Mouse (Mus musculus) embryonic facial prominence, embryonic 10.5 days (tissue): ENCODE measurements around the gene Dleu7. TPM values are rescaled to one million over a fixed set of nuclear protein-coding genes. Genes with fewer than 3 reads are reported as not detected.

Source experiments
- DNase-seq: peaks from one replicate; pipeline ENCODE4 v3.0.0-alpha.2; 2017; ENCODE audit warnings: low spot score
- H3K27ac ChIP-seq: fragments of 300-500 bp; sonication (generic); replicated peaks from 2 replicates; pipeline ENCODE4 v1.5.1; 2016; ENCODE audit warnings: mild to moderate bottlenecking
- H3K27me3 ChIP-seq: fragments of 300-500 bp; sonication (generic); replicated peaks from 2 replicates; pipeline ENCODE4 v1.6.1; 2016; ENCODE audit warnings: low read depth, mild to moderate bottlenecking; ENCODE audit not compliant: poor library complexity, severe bottlenecking
- H3K36me3 ChIP-seq: fragments of 300-500 bp; sonication (generic); replicated peaks from 2 replicates; pipeline ENCODE4 v1.6.1; 2016; ENCODE audit warnings: mild to moderate bottlenecking, moderate library complexity
- H3K4me1 ChIP-seq: fragments of 300-500 bp; sonication (generic); 2 replicates; pipeline ENCODE4 v1.6.1; 2016
- H3K4me3 ChIP-seq: fragments of 300-500 bp; sonication (generic); 2 replicates; pipeline ENCODE4 v1.5.1; 2016; ENCODE audit warnings: mild to moderate bottlenecking, moderate library complexity
- H3K9me3 ChIP-seq: fragments of 300-500 bp; sonication (generic); 2 replicates; pipeline ENCODE4 v1.6.1; 2016; ENCODE audit warnings: mild to moderate bottlenecking
- WGBS: fragments of 180-500 bp; shearing (Covaris S2); methylation state at CpG from one replicate; pipeline ENCODE4 v1.1.7; 2016; 5-methylcytosine and 5-hydroxymethylcytosine counted together
- polyA plus RNA-seq: library from polyadenylated mRNA; unstranded; fragments of >200 nt; fragmentation: Nextera tagmentation; extraction: Ambion mirVana; gene quantifications from 2 replicates; pipeline ENCODE4 v1.2.1, GENCODE M21; 2016

Gene Dleu7
- polyA plus RNA-seq, 1 experiment from 2014 or later = 3.9 TPM

- no peak for DNase-seq
- Histone ChIP-seq H3K9me3 (no peaks in the 10 kb centered on the region), H3K27me3 (no peaks in the 10 kb centered on the region), H3K36me3 (no peaks in the 10 kb centered on the region), H3K4me1 (peaks cover 8% of the 10 kb centered on the region; the same call in 1 of the 2 replicates), H3K27ac (no peak overlapping the region), H3K4me3 (no peak overlapping the region)
- 45% methylated on average over 3 of the region's 3 CpGs for WGBS
Measured at GRCm38 (mm10) chr14:62230968-62231367, 61.9 kb downstream of the Dleu7 start.

DNA sequence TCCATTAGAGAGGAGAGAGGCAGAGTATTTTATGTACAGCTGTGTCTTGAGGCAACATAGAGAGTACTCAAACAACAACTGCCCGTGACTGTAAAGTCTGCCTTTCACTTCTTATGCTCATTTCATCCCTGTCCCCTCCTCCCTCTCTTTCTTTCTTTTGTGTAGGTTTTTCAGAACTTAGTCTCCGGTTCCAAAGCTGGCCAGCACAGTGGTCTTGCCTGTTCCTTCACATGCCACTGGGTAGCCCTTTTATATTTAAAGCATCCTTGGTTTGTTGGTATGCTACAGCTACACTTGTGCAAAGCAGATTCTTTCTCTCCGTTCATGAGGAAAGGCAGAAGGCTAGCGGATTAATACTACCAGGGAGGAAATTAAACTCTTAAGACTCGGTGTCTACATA lies 65.7 kb downstream of the Dleu7 start:
- Histone ChIP-seq H3K4me1 (peaks cover 8% of the 10 kb centered on the region; the same call in 1 of the 2 replicates), H3K27me3 (no peaks in the 10 kb centered on the region), H3K36me3 (no peaks in the 10 kb centered on the region), H3K27ac (no peak overlapping the region), H3K9me3 (no peaks in the 10 kb centered on the region), H3K4me3 (no peak overlapping the region)
- WGBS = 74% methylated on average over 5 of the region's 5 CpGs
- DNase-seq = no peak

DNA sequence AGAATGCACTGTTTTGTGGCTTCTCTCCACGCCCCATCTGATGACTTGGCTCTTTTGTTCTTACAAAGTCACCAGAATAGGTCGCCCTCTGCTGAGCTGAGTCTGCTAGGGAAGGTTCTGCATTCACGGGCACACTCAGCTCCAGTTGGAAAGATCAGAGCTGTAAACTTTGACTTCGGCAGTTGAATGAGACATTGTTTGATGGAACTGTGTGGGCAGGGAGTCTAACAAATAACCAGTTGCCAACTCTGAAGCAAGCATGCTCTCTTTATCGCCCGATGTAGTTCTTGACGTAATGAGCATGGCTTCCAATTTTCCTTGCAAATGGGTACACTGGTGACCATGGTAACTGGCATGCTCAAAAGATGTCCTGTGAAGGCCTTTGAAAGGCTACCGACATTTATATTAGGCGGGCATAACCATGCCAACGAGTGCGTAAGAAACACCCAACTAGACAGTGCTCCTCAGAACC lies 66.2 kb downstream of the Dleu7 start:
- Histone ChIP-seq H3K27ac (no peak overlapping the region), H3K9me3 (no peaks in the 10 kb centered on the region), H3K4me1 (peaks cover 8% of the 10 kb centered on the region; the same call in 1 of the 2 replicates), H3K27me3 (no peaks in the 10 kb centered on the region), H3K4me3 (no peak overlapping the region), H3K36me3 (no peaks in the 10 kb centered on the region)
- DNase-seq = no peak
- WGBS = 74% methylated on average over 11 of the region's 11 CpGs

Other genes starting within 250 kb of the Dleu7 start
- gene Rnaseh2b, start 458 bp downstream of the Dleu7 start, polyA plus RNA-seq = 54.5 and 62.4 TPM in 2 replicates
- gene Gucy1b2, start 163.2 kb upstream of the Dleu7 start, polyA plus RNA-seq = not detected in 2 replicates